Mouse (Mus musculus): ENCODE measurements around the gene Ciao2b. TPM values are rescaled to one million over a fixed set of nuclear protein-coding genes. Genes with fewer than 3 reads are reported as not detected.

The Ciao2b gene
- polyA plus RNA-seq, 1 experiment = 180 TPM

DNA sequence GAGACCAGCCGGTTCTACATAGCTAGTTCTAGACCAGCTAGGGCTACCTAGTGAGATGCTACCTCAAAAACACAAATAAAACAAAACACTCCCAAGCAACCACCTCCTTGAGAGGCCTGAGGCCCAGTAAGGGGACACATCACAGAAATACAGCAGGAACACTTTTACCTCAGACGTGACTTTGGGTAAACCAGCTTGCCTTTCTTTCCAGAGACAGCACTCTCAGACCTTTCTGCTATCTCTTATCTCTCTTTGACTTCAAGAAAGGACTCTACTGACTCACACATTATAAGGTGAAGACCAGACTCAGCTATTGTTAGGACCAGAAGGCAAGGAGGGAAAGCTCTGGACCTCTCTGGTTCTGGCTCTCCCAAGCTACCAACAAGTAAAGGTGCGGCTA lies 51.5 kb downstream of the Ciao2b start:
- H3K79me2 ChIP-seq (ENCODE audit: control insufficient read depth, insufficient read depth) = peaks cover 13% of the 10 kb centered on the region
- TF ChIP-seq CTCF (IDR thresholded peaks at IDR 0.05; ENCODE audit: control insufficient read depth, insufficient read depth, insufficient read length) (no peak), CEBPB (IDR thresholded peaks at IDR 0.05; ENCODE audit: low read depth) (no peak), MAX (IDR thresholded peaks at IDR 0.05) (no peak), USF1 (IDR thresholded peaks at IDR 0.05; ENCODE audit: low read depth) (no peak), FOSL1 (IDR thresholded peaks at IDR 0.05; ENCODE audit: insufficient read depth, low read length, poor library complexity, severe bottlenecking) (no peak), MYOD1 (IDR thresholded peaks at IDR 0.05; ENCODE audit: control insufficient read depth, insufficient read length, low read depth) (no peak), MYOG (IDR thresholded peaks at IDR 0.05; ENCODE audit: control insufficient read depth, extremely low read depth, insufficient read length) (no peak)
- H3ac ChIP-seq (ENCODE audit: control insufficient read depth, insufficient read length, low read depth) = no peak overlapping the region
- H3K79me3 ChIP-seq (ENCODE audit: low read depth) = peaks cover 8% of the 10 kb centered on the region
- H3K36me3 ChIP-seq (ENCODE audit: control insufficient read depth, insufficient read depth) = peaks cover 19% of the 10 kb centered on the region
- H3K4me3 ChIP-seq (ENCODE audit: insufficient read depth, poor library complexity, severe bottlenecking) = no peak overlapping the region
- H3K27me3 ChIP-seq (ENCODE audit: control insufficient read depth, insufficient read depth, insufficient read length) = no peaks in the 10 kb centered on the region

Other genes starting within 250 kb of the Ciao2b start
- gene Cmtm4, start 246.2 kb downstream of the Ciao2b start, polyA plus RNA-seq (2012; fragmentation: generic; extraction: Trizol) = 11.3 TPM
- gene Dync1li2, start 198.9 kb downstream of the Ciao2b start, polyA plus RNA-seq (2012; fragmentation: generic; extraction: Trizol) = 26.8 TPM
- gene Terb1, start 132.1 kb downstream of the Ciao2b start, polyA plus RNA-seq (2012; fragmentation: generic; extraction: Trizol) = not detected
- gene Nae1, start 107.3 kb downstream of the Ciao2b start, polyA plus RNA-seq (2012; fragmentation: generic; extraction: Trizol) = 13.8 TPM
- 0.16 TPM for gene Car7, start 107.3 kb downstream of the Ciao2b start, polyA plus RNA-seq (2012; fragmentation: generic; extraction: Trizol)
- 2.6 TPM for gene Pdp2, start 50.5 kb downstream of the Ciao2b start, polyA plus RNA-seq (2012; fragmentation: generic; extraction: Trizol)
- gene Cdh16, start 17.6 kb downstream of the Ciao2b start, polyA plus RNA-seq (2012; fragmentation: generic; extraction: Trizol) = not detected
- gene Rrad, start 10.6 kb downstream of the Ciao2b start, polyA plus RNA-seq (2012; fragmentation: generic; extraction: Trizol) = 8.5 TPM
- gene Ces2a, start 92.0 kb upstream of the Ciao2b start, polyA plus RNA-seq (2012; fragmentation: generic; extraction: Trizol) = not detected
- not detected for gene Ces2b, start 189.6 kb upstream of the Ciao2b start, polyA plus RNA-seq (2012; fragmentation: generic; extraction: Trizol)
- gene Ces2c, start 205.1 kb upstream of the Ciao2b start, polyA plus RNA-seq (2012; fragmentation: generic; extraction: Trizol) = not detected